8 mouse cellular contexts compared by ENCODE assay signal in genomic region chr8:85025098-85025932, GRCm38 (mm10). TPM values are rescaled to one million over a fixed set of nuclear protein-coding genes. Genes with fewer than 3 reads are reported as not detected.
DNase-seq lines count a peak whose midpoint lies in the region; ATAC-seq and TF ChIP-seq lines count a peak whose summit lies in the region.

Asna1 (minus strand) TSS chr8:85025281.

- peak within 1 kb of the TSS; percentile 94 for H3K4me2 ChIP-seq in forebrain, embryonic 13.5 days
- H3K4me2 ChIP-seq in liver, postnatal 0 days (ENCODE audit: low read depth, low read length) = peak within 1 kb of the TSS; percentile 91
- peak within 1 kb of the TSS; percentile 89 for H3K4me2 ChIP-seq in neural tube, embryonic 14.5 days (ENCODE audit: low read depth, low read length)

- intact Hi-C loops in heart, postnatal 10 days (cut with DNase I) = loop anchor here (2.0 kb wide), 1 partner anchor 51 kb away; no protein-coding TSS in a partner anchor

- TF ChIP-seq CTCF in ES-Bruce4 (IDR thresholded peaks at IDR 0.05; ENCODE audit: low read depth, low read length) = no peak
- no peak for TF ChIP-seq CTCF in liver, postnatal 0 days (IDR thresholded peaks at IDR 0.05; ENCODE audit: low read depth)

- 6% methylated on average over 30 of the region's 30 CpGs for WGBS in forebrain, embryonic 13.5 days
- WGBS in large intestine, adult 2 months = 1% methylated on average over 30 of the region's 30 CpGs
- 2% methylated on average over 30 of the region's 30 CpGs for WGBS in liver, postnatal 0 days (ENCODE audit: insufficient replicate concordance)
- WGBS in neural tube, embryonic 14.5 days = 7% methylated on average over 30 of the region's 30 CpGs

- H3K9me3 ChIP-seq in ES-Bruce4 (replicated peaks; ENCODE audit: control insufficient read depth, insufficient read depth, low read length, poor library complexity, severe bottlenecking) = no peaks in the 10 kb centered on the region
- no peaks in the 10 kb centered on the region for H3K9me3 ChIP-seq in forebrain, embryonic 13.5 days (replicated peaks)
- H3K9me3 ChIP-seq in liver, postnatal 0 days (ENCODE audit: low read length) = no peaks in the 10 kb centered on the region
- H3K9me3 ChIP-seq in neural tube, embryonic 14.5 days (ENCODE audit: control insufficient read depth, low read length) = no peaks in the 10 kb centered on the region

- H3K4me3 ChIP-seq in ES-Bruce4 (ENCODE audit: low read depth, low read length) = peak within 1 kb of the TSS; percentile 99
- peak within 1 kb of the TSS; percentile 93 for H3K4me3 ChIP-seq in forebrain, embryonic 13.5 days
- peak within 1 kb of the TSS; percentile 95 for H3K4me3 ChIP-seq in liver, postnatal 0 days (ENCODE audit: low read depth, low read length)
- peak within 1 kb of the TSS; percentile 76 for H3K4me3 ChIP-seq in neural tube, embryonic 14.5 days (ENCODE audit: low read depth, low read length)

- H3K27ac ChIP-seq in ES-Bruce4 (ENCODE audit: insufficient read depth, low read length) = peak within 1 kb of the TSS; percentile 73
- H3K27ac ChIP-seq in forebrain, embryonic 13.5 days = peak within 1 kb of the TSS; percentile 92
- H3K27ac ChIP-seq in liver, postnatal 0 days (ENCODE audit: low read depth) = peak within 1 kb of the TSS; percentile 94
- H3K27ac ChIP-seq in neural tube, embryonic 14.5 days (ENCODE audit: low read depth, low read length) = peak within 1 kb of the TSS; percentile 60

- H3K27me3 ChIP-seq in ES-Bruce4 (ENCODE audit: control insufficient read depth, insufficient read depth, low read length, poor library complexity, severe bottlenecking) = no peaks in the 10 kb centered on the region
- H3K27me3 ChIP-seq in forebrain, embryonic 13.5 days = no peaks in the 10 kb centered on the region
- H3K27me3 ChIP-seq in liver, postnatal 0 days (ENCODE audit: insufficient read depth, low read length) = no peaks in the 10 kb centered on the region
- H3K27me3 ChIP-seq in neural tube, embryonic 14.5 days (ENCODE audit: control insufficient read depth, insufficient read depth, low read length) = no peaks in the 10 kb centered on the region

- H3K9ac ChIP-seq in ES-Bruce4 (ENCODE audit: low read depth, poor library complexity, severe bottlenecking) = peak within 1 kb of the TSS; percentile 99
- H3K9ac ChIP-seq in forebrain, embryonic 13.5 days = peak within 1 kb of the TSS; percentile 77
- peak within 1 kb of the TSS; percentile 76 for H3K9ac ChIP-seq in liver, postnatal 0 days (replicated peaks)
- H3K9ac ChIP-seq in neural tube, embryonic 14.5 days (replicated peaks; ENCODE audit: low read depth, low read length) = peak within 1 kb of the TSS; percentile 72

- peak; percentile 89 for ATAC-seq in cerebellum, adult (ENCODE audit: insufficient number of reproducible peaks, low FRiP score, low TSS enrichment)
- peak; percentile 93 for ATAC-seq in forebrain, embryonic 13.5 days
- peak; percentile 87 for ATAC-seq in liver, postnatal 0 days
- ATAC-seq in neural tube, embryonic 14.5 days (ENCODE audit: low read depth) = peak; percentile 92

- peak; percentile 89 to 90 for DNase-seq in heart, postnatal 10 days
- peak; percentile 92 for DNase-seq in large intestine, adult 2 months (ENCODE audit: low read depth, low spot score)
- peak; percentile 88 for DNase-seq in liver, postnatal 0 days
- peak; percentile 88 for DNase-seq in testis, postnatal 10 days (ENCODE audit: low spot score)

- peaks cover 52% of the 10 kb centered on the region for H3K36me3 ChIP-seq in ES-Bruce4 (ENCODE audit: control insufficient read depth, insufficient read depth, low read length, poor library complexity, severe bottlenecking)
- H3K36me3 ChIP-seq in forebrain, embryonic 13.5 days (ENCODE audit: poor library complexity, severe bottlenecking) = peaks cover 52% of the 10 kb centered on the region
- H3K36me3 ChIP-seq in liver, postnatal 0 days (replicated peaks; ENCODE audit: insufficient read depth, low read length) = peaks cover 31% of the 10 kb centered on the region
- H3K36me3 ChIP-seq in neural tube, embryonic 14.5 days (ENCODE audit: control insufficient read depth, insufficient read depth, low read length) = peaks cover 25% of the 10 kb centered on the region

- TF ChIP-seq POLR2A in ES-Bruce4 (IDR thresholded peaks at IDR 0.05; ENCODE audit: insufficient read depth, low read length) = no peak

- H3K4me1 ChIP-seq in ES-Bruce4 (ENCODE audit: control insufficient read depth, insufficient read depth, low read length) = no peaks in the 10 kb centered on the region
- H3K4me1 ChIP-seq in forebrain, embryonic 13.5 days = peaks cover 40% of the 10 kb centered on the region
- H3K4me1 ChIP-seq in liver, postnatal 0 days (ENCODE audit: insufficient read depth) = peaks cover 33% of the 10 kb centered on the region
- H3K4me1 ChIP-seq in neural tube, embryonic 14.5 days (ENCODE audit: control insufficient read depth, insufficient read depth, low read length) = peaks cover 24% of the 10 kb centered on the region

- no peak for TF ChIP-seq EP300 in ES-Bruce4 (IDR thresholded peaks at IDR 0.05; ENCODE audit: insufficient read depth, low read depth, low read length)
- TF ChIP-seq EP300 in liver, postnatal 0 days (IDR thresholded peaks at IDR 0.05; ENCODE audit: low read depth) = peak; percentile 80

RNA-seq across cellular contexts. Expression of gene Asna1, which starts in this region (rescaled TPM):
- 170 and 171 TPM in 2 replicates for polyA plus RNA-seq in ES-Bruce4 (2011; ENCODE audit: insufficient read depth, insufficient read length, low read depth, missing spikeins)
- polyA plus RNA-seq in forebrain, embryonic 13.5 days (2015; fragmentation: Nextera tagmentation; extraction: Ambion mirVana) = 166 and 168 TPM in 2 replicates
- 10 to 100 TPM; 78.6 to 79.7 TPM for total RNA-seq in heart, postnatal 10 days (2021)
- polyA plus RNA-seq in large intestine, adult 2 months (2012; rRNA removed) = 142 and 146 TPM in 2 replicates
- 33.2 and 34.4 TPM in 2 replicates for polyA plus RNA-seq in liver, postnatal 0 days (2015; fragmentation: Nextera tagmentation; extraction: Ambion mirVana)
- 119 and 128 TPM in 2 replicates for polyA plus RNA-seq in neural tube, embryonic 14.5 days (2014; fragmentation: Nextera tagmentation; extraction: Ambion mirVana)

Comparison
In these comparisons a context has a peak if more than half of its experiments do, and no peak if none do; other contexts are left out.
1. Peak in every context shown above with its lines: DNase-seq, ATAC-seq, H3K4me3 ChIP-seq and H3K27ac ChIP-seq.